Mouse (Mus musculus) MEL (cell line): Measurements from ENCODE around the gene Tnfsfm13. TPM values are rescaled to one million over a fixed set of nuclear protein-coding genes. Genes with fewer than 3 reads are reported as not detected.

Experiments
- DNase-seq: peaks from one replicate; pipeline ENCODE4 v3.0.0; 2011; ENCODE audit warnings: low read depth, low spot score
- H3K27ac ChIP-seq: 2 replicates; pipeline ENCODE4 v1.5.1; 2012; ENCODE audit warnings: low read depth, mild to moderate bottlenecking, control low read depth, low read length, moderate library complexity; ENCODE audit not compliant: control insufficient read depth
- H3K27me3 ChIP-seq, 2 experiments: fragments of 150-350 bp in 1 of 2; sonication (generic) in 1 of 2; 2 replicates each; pipeline ENCODE4 v1.6.1; 2012; ENCODE audit warnings: low read length in 2 of 2, mild to moderate bottlenecking in 2 of 2, improper control_type of control experiment in 1 of 2, moderate library complexity in 1 of 2; ENCODE audit not compliant: insufficient read depth in 2 of 2, control insufficient read depth in 1 of 2
- H3K36me3 ChIP-seq, 2 experiments: 2 replicates each; pipeline ENCODE4 v1.6.1; 2012 to 2014; ENCODE audit warnings: low read length in 2 of 2, improper control_type of control experiment in 1 of 2, inconsistent platforms in 1 of 2, mild to moderate bottlenecking in 1 of 2; ENCODE audit not compliant: insufficient read depth in 2 of 2, control insufficient read depth in 1 of 2
- H3K4me1 ChIP-seq, 2 experiments: fragments of 150-350 bp in 1 of 2; sonication (generic) in 1 of 2; 2 replicates each; pipeline ENCODE4 v1.6.1; 2012; ENCODE audit warnings: low read length in 2 of 2, improper control_type of control experiment in 1 of 2, mild to moderate bottlenecking in 1 of 2; ENCODE audit not compliant: insufficient read depth in 2 of 2, control insufficient read depth in 1 of 2
- H3K4me3 ChIP-seq, 2 experiments: fragments of 150-350 bp in 1 of 2; sonication (generic) in 1 of 2; 2 replicates each; pipeline ENCODE4 v1.5.1; 2012; ENCODE audit warnings: low read depth in 2 of 2, low read length in 2 of 2, mild to moderate bottlenecking in 2 of 2, moderate library complexity in 2 of 2, control low read depth in 1 of 2, improper control_type of control experiment in 1 of 2; ENCODE audit not compliant: control insufficient read depth in 1 of 2, insufficient read depth in 1 of 2
- H3K79me2 ChIP-seq: 2 replicates; pipeline ENCODE4 v1.6.1; 2012; ENCODE audit warnings: mild to moderate bottlenecking, low read length, moderate library complexity; ENCODE audit not compliant: control insufficient read depth, poor library complexity, insufficient read depth
- H3K9ac ChIP-seq: 2 replicates; pipeline ENCODE4 v1.6.1; 2012; ENCODE audit warnings: low read depth, mild to moderate bottlenecking, control low read depth, low read length, moderate library complexity; ENCODE audit not compliant: control insufficient read depth, poor library complexity, severe bottlenecking
- H3K9me3 ChIP-seq: fragments of 150-350 bp; sonication (generic); replicated peaks from 2 replicates; pipeline ENCODE4 v1.6.1; 2012; ENCODE audit warnings: mild to moderate bottlenecking, low read length, improper control_type of control experiment, moderate library complexity; ENCODE audit not compliant: insufficient read depth
- BHLHE40 ChIP-seq: IDR thresholded peaks from 2 replicates; pipeline ENCODE4 v1.6.1; 2012; ENCODE audit warnings: low read depth, mild to moderate bottlenecking, inconsistent platforms, low read length, improper control_type of control experiment, borderline replicate concordance
- CHD2 ChIP-seq: IDR thresholded peaks from 2 replicates; pipeline ENCODE4 v1.6.1; 2011; ENCODE audit warnings: low read length, improper control_type of control experiment
- E2F4 ChIP-seq: IDR thresholded peaks from 2 replicates; pipeline ENCODE4 v1.6.1; 2011; ENCODE audit warnings: low read depth, low read length, improper control_type of control experiment, borderline replicate concordance
- ELF1 ChIP-seq: IDR thresholded peaks from 2 replicates; pipeline ENCODE4 v1.6.1; 2014; ENCODE audit warnings: low read depth, mild to moderate bottlenecking, inconsistent platforms, low read length, improper control_type of control experiment, moderate library complexity
- GATA1 ChIP-seq: IDR thresholded peaks from 2 replicates; pipeline ENCODE4 v1.6.1; 2011; ENCODE audit warnings: low read depth, low read length, improper control_type of control experiment
- HCFC1 ChIP-seq: IDR thresholded peaks from 2 replicates; pipeline ENCODE4 v1.6.1; 2012; ENCODE audit warnings: low read depth, mild to moderate bottlenecking, inconsistent platforms, low read length, improper control_type of control experiment, moderate library complexity
- JUND ChIP-seq: IDR thresholded peaks from 2 replicates; pipeline ENCODE4 v1.6.1; 2011; ENCODE audit warnings: low read depth, mild to moderate bottlenecking, improper control_type of control experiment, low read length
- MAFK ChIP-seq: IDR thresholded peaks from 2 replicates; pipeline ENCODE4 v1.6.1; 2011; ENCODE audit warnings: low read depth, mild to moderate bottlenecking, low read length, improper control_type of control experiment, borderline replicate concordance
- MAZ ChIP-seq: IDR thresholded peaks from 2 replicates; pipeline ENCODE4 v1.6.1; 2012; ENCODE audit warnings: low read depth, mild to moderate bottlenecking, inconsistent platforms, low read length, improper control_type of control experiment
- MEF2A ChIP-seq: IDR thresholded peaks from 2 replicates; pipeline ENCODE4 v1.6.1; 2014; ENCODE audit warnings: low read depth, mild to moderate bottlenecking, inconsistent platforms, low read length, improper control_type of control experiment; ENCODE audit not compliant: poor library complexity, insufficient replicate concordance, severe bottlenecking; ENCODE audit errors: extremely low read depth
- MYB ChIP-seq: IDR thresholded peaks from 2 replicates; pipeline ENCODE4 v1.6.1; 2011; ENCODE audit warnings: mild to moderate bottlenecking, low read depth, low read length, improper control_type of control experiment
- NELFE ChIP-seq: IDR thresholded peaks from 2 replicates; pipeline ENCODE4 v1.6.1; 2011; ENCODE audit warnings: low read depth, low read length, improper control_type of control experiment
- POLR2AphosphoS5 ChIP-seq: IDR thresholded peaks from 2 replicates; pipeline ENCODE4 v1.6.1; 2012; ENCODE audit warnings: low read depth, borderline replicate concordance, mild to moderate bottlenecking, inconsistent platforms, low read length, moderate library complexity, mixed read lengths
- RAD21 ChIP-seq: IDR thresholded peaks from 2 replicates; pipeline ENCODE4 v1.6.1; 2011; ENCODE audit warnings: mild to moderate bottlenecking, low read depth, low read length, improper control_type of control experiment
- RCOR1 ChIP-seq: IDR thresholded peaks from 2 replicates; pipeline ENCODE4 v1.6.1; 2012; ENCODE audit warnings: low read depth, mild to moderate bottlenecking, inconsistent platforms, low read length, improper control_type of control experiment
- SIN3A ChIP-seq: IDR thresholded peaks from 2 replicates; pipeline ENCODE4 v1.6.1; 2012; ENCODE audit warnings: low read length, improper control_type of control experiment, inconsistent platforms
- SMC3 ChIP-seq: IDR thresholded peaks from 2 replicates; pipeline ENCODE4 v1.6.1; 2011; ENCODE audit warnings: low read depth, low read length, improper control_type of control experiment
- TBP ChIP-seq: IDR thresholded peaks from 2 replicates; pipeline ENCODE4 v1.8.0; 2011; ENCODE audit warnings: low read depth, low read length, improper control_type of control experiment
- UBTF ChIP-seq: IDR thresholded peaks from 2 replicates; pipeline ENCODE4 v1.6.1; 2012; ENCODE audit warnings: low read depth, mild to moderate bottlenecking, inconsistent platforms, low read length, improper control_type of control experiment, moderate library complexity, borderline replicate concordance; ENCODE audit not compliant: insufficient read depth
- USF1 ChIP-seq: IDR thresholded peaks from 2 replicates; pipeline ENCODE4 v1.6.1; 2014; ENCODE audit warnings: low read depth, mild to moderate bottlenecking, inconsistent platforms, low read length, improper control_type of control experiment, moderate library complexity
- USF2 ChIP-seq, 2 experiments: IDR thresholded peaks; 2 replicates each; pipeline ENCODE4 v1.6.1; 2011 to 2012; ENCODE audit warnings: improper control_type of control experiment in 2 of 2, low read length in 2 of 2, borderline replicate concordance in 1 of 2, inconsistent platforms in 1 of 2, low read depth in 1 of 2, mild to moderate bottlenecking in 1 of 2; ENCODE audit not compliant: insufficient read depth in 1 of 2
- ZC3H11A ChIP-seq: IDR thresholded peaks from 2 replicates; pipeline ENCODE4 v1.6.1; 2012; ENCODE audit warnings: low read depth, mild to moderate bottlenecking, inconsistent platforms, low read length, improper control_type of control experiment
- ZNF384 ChIP-seq: IDR thresholded peaks from 2 replicates; pipeline ENCODE4 v1.6.1; 2012; ENCODE audit warnings: low read depth, mild to moderate bottlenecking, inconsistent platforms, low read length, improper control_type of control experiment
- polyA plus RNA-seq, 2 experiments: library from polyadenylated mRNA; stranded (reverse) in 1 of 2; unstranded in 1 of 2; fragments of >175 nt in 1 of 2; fragments of >200 nt in 1 of 2; gene quantifications; 2 replicates each; pipeline versions ENCODE4 v1.2.1 to v1.2.4; 2012; ENCODE audit warnings: low replicate concordance in 2 of 2, low read depth in 1 of 2; ENCODE audit not compliant: insufficient read length in 2 of 2, insufficient read depth in 1 of 2, missing spikeins in 1 of 2
- total RNA-seq: library from RNA; depleted of rRNA; stranded (reverse); fragments of 300-350 nt; gene quantifications from 2 replicates; pipeline ENCODE4 v1.2.3, GENCODE M21; 2012

Tnfsfm13 gene
- total and polyA plus RNA-seq, 3 experiments = not detected

DNA sequence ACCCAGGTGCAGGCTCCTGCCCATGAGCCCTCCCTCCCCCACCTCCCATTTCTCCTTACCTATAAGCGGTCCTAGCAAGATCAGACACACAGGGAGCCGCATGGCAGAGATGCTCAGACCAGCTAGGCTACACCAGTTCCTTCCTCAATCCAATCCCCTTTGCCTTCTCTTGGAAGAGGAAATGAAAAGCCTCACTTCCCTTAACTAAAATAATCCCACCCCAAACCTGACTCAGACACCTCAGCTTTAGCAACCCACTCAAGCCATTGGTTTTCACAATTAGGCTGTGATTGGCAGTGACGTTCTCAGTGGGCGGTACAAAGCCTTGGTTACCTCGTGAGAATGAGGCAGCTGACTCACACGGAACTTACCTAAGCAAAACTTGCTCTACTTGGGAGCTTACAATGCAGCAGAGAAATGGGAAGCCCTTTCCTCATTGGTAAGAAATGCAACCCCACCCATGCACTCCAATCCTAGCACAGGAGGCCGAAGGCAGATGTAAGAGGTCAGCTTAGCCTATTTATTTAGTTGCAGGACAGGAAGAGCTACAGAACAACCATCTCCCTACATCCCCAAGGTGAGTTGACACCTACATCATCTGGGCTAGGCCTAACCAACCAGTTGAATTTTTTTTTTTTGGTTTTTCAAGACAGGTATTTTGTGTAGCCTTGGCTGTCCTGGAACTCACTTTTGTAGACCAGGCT, 29.8 kb downstream of the Tnfsfm13 start, which contains the start of gene Cd68 (continued):
- no peak for TF ChIP-seq MEF2A
- TF ChIP-seq UBTF = no peak
- peak; percentile 59; the same call in 1 of the 2 replicates for TF ChIP-seq USF1
- TF ChIP-seq MYB = peak; percentile 6
- 0 out of 2 replicates have a peak, but pooled peaks have one; percentile 18 for TF ChIP-seq SMC3
- TF ChIP-seq SIN3A = peak; percentile 61
- TF ChIP-seq MAFK = peak; percentile 72; the same call in 1 of the 2 replicates
- peak; percentile 20; the same call in 1 of the 2 replicates for TF ChIP-seq NELFE
- TF ChIP-seq GATA1 = no peak
- TF ChIP-seq POLR2AphosphoS5 = peak; percentile 64; the same call in 1 of the 2 replicates
- peak; percentile 15; the same call in 1 of the 2 replicates for TF ChIP-seq ELF1
- no peak for TF ChIP-seq ZC3H11A
- TF ChIP-seq CHD2 = peak; percentile 81; the same call in 1 of the 2 replicates
- TF ChIP-seq BHLHE40 = no peak; the same call in 1 of the 2 replicates
- no peak; the same call in 1 of the 2 replicates for TF ChIP-seq RCOR1
- no peak for TF ChIP-seq USF2 (IDR thresholded peaks at IDR 0.05; ENCODE audit: borderline replicate concordance in 1 of 2, insufficient read depth in 1 of 2, low read depth in 1 of 2, low read length in 2 of 2)
- no peak for TF ChIP-seq RAD21
- peak; percentile 49 for TF ChIP-seq HCFC1
- TF ChIP-seq ZNF384 = no peak
- TF ChIP-seq E2F4 = no peak
- TF ChIP-seq MAZ = no peak
- peak; percentile 27; the same call in 1 of the 2 replicates for TF ChIP-seq JUND

- Histone ChIP-seq H3K9ac (no peak overlapping the region), H3K36me3 (peaks cover 13 to 34% of the 10 kb centered on the region in 2 experiments), H3K4me3 (no peak overlapping the region), H3K27me3 (no peaks in the 10 kb centered on the region), H3K9me3 (no peaks in the 10 kb centered on the region), H3K27ac (no peak overlapping the region), H3K4me1 (peaks cover 4 to 31% of the 10 kb centered on the region in 2 experiments), H3K79me2 (peaks cover 28% of the 10 kb centered on the region)
- TF ChIP-seq ZC3H11A = no peak
- TF ChIP-seq TBP = 0 out of 2 replicates have a peak, but pooled peaks have one; percentile 21
- no peak for TF ChIP-seq USF1
- no peak for TF ChIP-seq SMC3
- 0 out of 2 replicates have a peak, but pooled peaks have one; percentile 7 for TF ChIP-seq SIN3A
- no peak for DNase-seq
Observed at GRCm38 (mm10) chr11:69665457-69665960, 30.4 kb downstream of the Tnfsfm13 start.
